Comparison of ENCODE assay signal across 8 mouse cellular contexts in the genomic region with DNA sequence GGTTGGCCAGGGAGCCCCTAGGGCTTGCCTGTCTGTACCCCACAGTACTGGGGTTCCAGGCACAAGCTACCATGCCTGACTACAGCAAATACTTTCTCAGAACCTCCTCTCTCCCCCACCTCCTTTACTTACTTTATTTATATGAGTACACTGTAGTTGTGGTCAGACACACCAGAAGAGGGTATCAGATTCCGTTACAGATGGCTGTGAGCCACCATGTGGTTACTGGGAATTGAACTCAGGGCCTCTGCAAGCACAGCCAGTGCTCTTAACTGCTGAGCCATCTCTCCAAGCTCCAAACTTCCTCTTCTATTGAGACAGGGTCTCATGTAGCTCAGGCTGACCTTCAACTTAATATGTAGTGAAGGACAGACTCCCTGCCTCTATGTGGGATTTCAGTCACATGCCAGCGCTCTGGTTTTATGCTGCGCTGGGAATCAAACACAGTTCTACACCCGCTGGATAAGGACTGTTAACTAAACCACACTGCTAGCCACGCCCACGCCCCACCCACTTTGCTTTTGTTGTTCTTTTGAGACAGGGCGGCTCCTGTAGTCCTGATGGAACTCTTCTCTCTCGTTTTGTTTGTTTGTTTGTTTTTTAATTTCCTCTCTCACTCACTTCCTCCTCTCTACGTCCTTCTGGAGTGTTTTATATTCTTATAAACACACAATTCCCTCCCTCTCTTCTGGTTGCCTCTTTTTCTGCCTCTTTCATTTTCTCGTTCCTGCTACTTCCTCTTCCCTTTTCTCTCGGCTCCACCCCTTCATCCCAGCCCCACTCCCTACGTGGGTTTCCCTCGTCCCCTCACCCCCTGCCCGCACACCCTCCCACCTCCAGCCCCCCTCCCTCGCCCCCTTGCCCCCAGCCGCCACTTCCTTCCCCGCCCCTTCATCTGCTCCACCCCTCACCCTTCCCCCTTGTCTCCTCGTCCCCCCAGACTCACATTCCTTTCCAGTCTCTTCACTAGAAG. TPM values are rescaled to one million over a fixed set of nuclear protein-coding genes. Genes with fewer than 3 reads are reported as not detected.
DNase-seq lines count a peak whose midpoint lies in the region; ATAC-seq and TF ChIP-seq lines count a peak whose summit lies in the region.

No protein-coding gene starts in this region.

- DNase-seq in R1 (ENCODE audit: low read depth, low spot score): peak; percentile 95
- DNase-seq in heart, postnatal 25 days (ENCODE audit: low spot score): peak; percentile 56
- peak; percentile 87 to 90 for DNase-seq in kidney, postnatal 4 days
- DNase-seq in frontal cortex, postnatal 25 days (ENCODE audit: low spot score in 2 of 2): no peak

- H3K4me2 ChIP-seq in stomach, embryonic 15.5 days: peak overlapping the region; percentile 58

- TF ChIP-seq CTCF in C2C12 (IDR thresholded peaks at IDR 0.05; ENCODE audit: control insufficient read depth, insufficient read depth, insufficient read length): no peak
- no peak for TF ChIP-seq CTCF in embryonic fibroblast, embryonic 13.5 days (IDR thresholded peaks at IDR 0.05; ENCODE audit: borderline replicate concordance, insufficient read depth, low read length)

- ATAC-seq in megakaryocyte-erythroid progenitor cell, adult 5-6 weeks (replicated peaks; ENCODE audit: low FRiP score, low TSS enrichment, poor library complexity, severe bottlenecking): peak; percentile 80
- ATAC-seq in stomach, embryonic 15.5 days (ENCODE audit: insufficient read depth, low FRiP score, low read depth): 0 out of 2 replicates have a peak, but pooled peaks have one; percentile 20

- H3K36me3 ChIP-seq in C2C12 (ENCODE audit: control insufficient read depth, insufficient read depth): no peaks in the 10 kb centered on the region
- no peaks in the 10 kb centered on the region for H3K36me3 ChIP-seq in stomach, embryonic 15.5 days

- intact Hi-C loops in heart, postnatal 25 days (cut with DNase I): no loop called here

- TF ChIP-seq POLR2A in embryonic fibroblast, embryonic 13.5 days (IDR thresholded peaks at IDR 0.05; ENCODE audit: low read depth, low read length): peak; percentile 30; the same call in 1 of the 2 replicates

- H3ac ChIP-seq in C2C12 (ENCODE audit: control insufficient read depth, insufficient read length, low read depth): no peak overlapping the region

- no peak overlapping the region for H3K27ac ChIP-seq in embryonic fibroblast, embryonic 13.5 days (ENCODE audit: insufficient read depth, low read length)
- peak overlapping the region; percentile 73 for H3K27ac ChIP-seq in stomach, embryonic 15.5 days

- WGBS in stomach, embryonic 15.5 days: 5% methylated on average over 18 of the region's 18 CpGs

- H3K4me3 ChIP-seq in C2C12 (ENCODE audit: insufficient read depth, poor library complexity, severe bottlenecking): peak overlapping the region; percentile 21
- peak overlapping the region; percentile 37 for H3K4me3 ChIP-seq in embryonic fibroblast, embryonic 13.5 days (ENCODE audit: insufficient read depth, low read length)
- H3K4me3 ChIP-seq in stomach, embryonic 15.5 days (replicated peaks): peak overlapping the region; percentile 48

- H3K79me3 ChIP-seq in C2C12 (ENCODE audit: low read depth): no peaks in the 10 kb centered on the region

- no peaks in the 10 kb centered on the region for H3K79me2 ChIP-seq in C2C12 (ENCODE audit: control insufficient read depth, insufficient read depth)

- H3K9me3 ChIP-seq in stomach, embryonic 15.5 days: no peaks in the 10 kb centered on the region

- H3K27me3 ChIP-seq in C2C12 (ENCODE audit: control insufficient read depth, insufficient read depth, insufficient read length): no peaks in the 10 kb centered on the region
- no peaks in the 10 kb centered on the region for H3K27me3 ChIP-seq in stomach, embryonic 15.5 days (replicated peaks)

- peak overlapping the region; percentile 12; the same call in 1 of the 2 replicates for H3K9ac ChIP-seq in stomach, embryonic 15.5 days

- H3K4me1 ChIP-seq in embryonic fibroblast, embryonic 13.5 days (ENCODE audit: control insufficient read depth, insufficient read depth, low read length): no peaks in the 10 kb centered on the region
- peaks cover 9% of the 10 kb centered on the region for H3K4me1 ChIP-seq in stomach, embryonic 15.5 days

TF ChIP-seq in C2C12, 6 proteins besides CTCF, POLR2A, EP300 and RAD21:
- TF ChIP-seq USF1 (IDR thresholded peaks at IDR 0.05; ENCODE audit: low read depth): no peak
- no peak for TF ChIP-seq MAX (IDR thresholded peaks at IDR 0.05)
- no peak for TF ChIP-seq MYOG (IDR thresholded peaks at IDR 0.05; ENCODE audit: control insufficient read depth, extremely low read depth, insufficient read length)
- no peak for TF ChIP-seq MYOD1 (IDR thresholded peaks at IDR 0.05; ENCODE audit: control insufficient read depth, insufficient read length, low read depth)
- TF ChIP-seq CEBPB (IDR thresholded peaks at IDR 0.05; ENCODE audit: low read depth): no peak

RNA-seq across cellular contexts. Expression of a gene that starts 2.3 kb away (rescaled TPM):
- 0.92 TPM for polyA plus RNA-seq in C2C12 (2012; fragmentation: generic; extraction: Trizol)
- 2.5 and 3.5 TPM in 2 replicates for polyA plus RNA-seq in embryonic fibroblast, embryonic 13.5 days (2011; ENCODE audit: insufficient read length, low read depth, missing spikeins)
- total RNA-seq in heart, postnatal 25 days (2021): 1 to 10 TPM; 2.7 to 5.3 TPM
- not detected in 2 replicates for total RNA-seq in megakaryocyte-erythroid progenitor cell, adult 5-6 weeks (2014; fragmentation: Nextera tagmentation)
- total RNA-seq in megakaryocyte-erythroid progenitor cell, adult 5-6 weeks (2017): 15.8 TPM in 1 of 2 replicates, not detected in the other
- 23.7 and 25.1 TPM in 2 replicates for polyA plus RNA-seq in stomach, embryonic 15.5 days (2015; fragmentation: Nextera tagmentation; extraction: Ambion mirVana)

RNA-seq across cellular contexts. Expression of a gene that starts 8.3 kb away (rescaled TPM):
- polyA plus RNA-seq in C2C12 (2012; fragmentation: generic; extraction: Trizol): not detected
- not detected in 2 replicates for polyA plus RNA-seq in embryonic fibroblast, embryonic 13.5 days (2011; ENCODE audit: insufficient read length, low read depth, missing spikeins)
- 1 to 10 TPM; 1.4 to 1.8 TPM for total RNA-seq in heart, postnatal 25 days (2021)
- 5.5 and 12.6 TPM in 2 replicates for total RNA-seq in megakaryocyte-erythroid progenitor cell, adult 5-6 weeks (2014; fragmentation: Nextera tagmentation)
- 1.3 TPM in 1 of 2 replicates, not detected in the other for total RNA-seq in megakaryocyte-erythroid progenitor cell, adult 5-6 weeks (2017)
- 3.7 and 5.5 TPM in 2 replicates for polyA plus RNA-seq in stomach, embryonic 15.5 days (2015; fragmentation: Nextera tagmentation; extraction: Ambion mirVana)

RNA-seq across cellular contexts. Expression of a gene that starts 10.1 kb away (rescaled TPM):
- polyA plus RNA-seq in C2C12 (2012; fragmentation: generic; extraction: Trizol): not detected
- not detected in 2 replicates for polyA plus RNA-seq in embryonic fibroblast, embryonic 13.5 days (2011; ENCODE audit: insufficient read length, low read depth, missing spikeins)
- 1 to 10 TPM; 2.3 to 3.5 TPM for total RNA-seq in heart, postnatal 25 days (2021)
- not detected in 2 replicates for total RNA-seq in megakaryocyte-erythroid progenitor cell, adult 5-6 weeks (2014; fragmentation: Nextera tagmentation)
- total RNA-seq in megakaryocyte-erythroid progenitor cell, adult 5-6 weeks (2017): 7.4 TPM in 1 of 2 replicates, not detected in the other
- 18.7 and 21.9 TPM in 2 replicates for polyA plus RNA-seq in stomach, embryonic 15.5 days (2015; fragmentation: Nextera tagmentation; extraction: Ambion mirVana)

RNA-seq across cellular contexts. Expression of a gene that starts 15.9 kb away (rescaled TPM):
- polyA plus RNA-seq in C2C12 (2012; fragmentation: generic; extraction: Trizol): not detected
- 0.35 TPM in 1 of 2 replicates, not detected in the other for polyA plus RNA-seq in embryonic fibroblast, embryonic 13.5 days (2011; ENCODE audit: insufficient read length, low read depth, missing spikeins)
- under 1 TPM; 0.56 to 0.60 TPM for total RNA-seq in heart, postnatal 25 days (2021)
- 1.8 TPM in 1 of 2 replicates, not detected in the other for total RNA-seq in megakaryocyte-erythroid progenitor cell, adult 5-6 weeks (2014; fragmentation: Nextera tagmentation)
- 0.88 and 7.7 TPM in 2 replicates for total RNA-seq in megakaryocyte-erythroid progenitor cell, adult 5-6 weeks (2017)
- 0.18 and 0.28 TPM in 2 replicates for polyA plus RNA-seq in stomach, embryonic 15.5 days (2015; fragmentation: Nextera tagmentation; extraction: Ambion mirVana)

RNA-seq across cellular contexts. Expression of a gene that starts 19.2 kb away (rescaled TPM):
- polyA plus RNA-seq in C2C12 (2012; fragmentation: generic; extraction: Trizol): 0.07 TPM
- polyA plus RNA-seq in embryonic fibroblast, embryonic 13.5 days (2011; ENCODE audit: insufficient read length, low read depth, missing spikeins): not detected in 2 replicates
- total RNA-seq in heart, postnatal 25 days (2021): not detected
- 0.45 TPM in 1 of 2 replicates, not detected in the other for total RNA-seq in megakaryocyte-erythroid progenitor cell, adult 5-6 weeks (2014; fragmentation: Nextera tagmentation)
- not detected in 2 replicates for total RNA-seq in megakaryocyte-erythroid progenitor cell, adult 5-6 weeks (2017)
- 0.77 and 0.83 TPM in 2 replicates for polyA plus RNA-seq in stomach, embryonic 15.5 days (2015; fragmentation: Nextera tagmentation; extraction: Ambion mirVana)

Comparison
In these comparisons a context has a peak if more than half of its experiments do, and no peak if none do; other contexts are left out.
1. DNase-seq: peak in R1 (single experiment), heart, postnatal 25 days (single experiment) and kidney, postnatal 4 days (2 of 2); none in frontal cortex, postnatal 25 days (0 of 2).
2. RNA of a gene that starts 10.1 kb away (polyA plus RNA-seq): 18.7 to 21.9 TPM in stomach, embryonic 15.5 days; not detected in embryonic fibroblast, embryonic 13.5 days and not detected in C2C12 (single experiment); every median in the first group is over 10 times any median in the second.
3. Peak in every context shown above with its lines, with median percentiles within 50 percentile points of each other: H3K4me3 ChIP-seq.